Mouse (Mus musculus): ENCODE measurements around the gene Atp1a1.

Gene Atp1a1

GRCm38 (mm10) chr3:101611012-101611812, 6.7 kb upstream of the Atp1a1 start:
- no peak for DNase-seq

GRCm38 (mm10) chr3:101609302-101609701, 4.8 kb upstream of the Atp1a1 start:
- DNase-seq = no peak

GRCm38 (mm10) chr3:101606861-101607455, 2.5 kb upstream of the Atp1a1 start:
- peak; percentile 63 to 84 for DNase-seq

- no peak for DNase-seq
These were observed 1.2 kb upstream of the Atp1a1 start for GRCm38 (mm10) chr3:101605721-101606120.

GRCm38 (mm10) chr3:101605291-101605690, 807 bp upstream of the Atp1a1 start:
- no peak for DNase-seq

GRCm38 (mm10) chr3:101603661-101604549, 579 bp downstream of the Atp1a1 start:
- peak; percentile 89 to 92 for DNase-seq

GRCm38 (mm10) chr3:101603194-101603593, 1.3 kb downstream of the Atp1a1 start:
- no peak for DNase-seq

- no peak for DNase-seq
These were observed 1.9 kb downstream of the Atp1a1 start for GRCm38 (mm10) chr3:101602511-101603055.

- no peak for DNase-seq
These were observed 2.8 kb downstream of the Atp1a1 start for GRCm38 (mm10) chr3:101601687-101602086.

GRCm38 (mm10) chr3:101601003-101601525, 3.4 kb downstream of the Atp1a1 start:
- DNase-seq = peak in 1 of 2 experiments; percentile 46

GRCm38 (mm10) chr3:101599920-101600741, 4.4 kb downstream of the Atp1a1 start:
- DNase-seq = no peak

- no peak for DNase-seq
These were observed 5.1 kb downstream of the Atp1a1 start for GRCm38 (mm10) chr3:101599191-101599919.

GRCm38 (mm10) chr3:101598231-101598905, 6.1 kb downstream of the Atp1a1 start:
- no peak for DNase-seq

GRCm38 (mm10) chr3:101597317-101598096, 7.0 kb downstream of the Atp1a1 start:
- peak in 1 of 2 experiments; percentile 29 for DNase-seq

GRCm38 (mm10) chr3:101596686-101597085, 7.8 kb downstream of the Atp1a1 start:
- peak in 1 of 2 experiments; percentile 31 for DNase-seq

GRCm38 (mm10) chr3:101595866-101596630, 8.4 kb downstream of the Atp1a1 start:
- DNase-seq = no peak

- DNase-seq = no peak
These were observed 9.5 kb downstream of the Atp1a1 start for GRCm38 (mm10) chr3:101594982-101595381.

GRCm38 (mm10) chr3:101593266-101593651, 11.2 kb downstream of the Atp1a1 start:
- DNase-seq = no peak
